Mouse (Mus musculus): ENCODE measurements around the gene Bhlhe40.

GRCm38 (mm10) chr6:108684430-108684829 lies 24.0 kb downstream of the Bhlhe40 start:
- TF ChIP-seq POLR2A (IDR thresholded peaks at IDR 0.05; ENCODE audit: insufficient read depth, low read depth, low read length) (no peak), CTCF (IDR thresholded peaks at IDR 0.05; ENCODE audit: insufficient read depth, low read depth, low read length) (no peak)
